Mouse (Mus musculus) adrenal gland, postnatal 4 days (tissue): Measurements from ENCODE around the gene Hcst. TPM values are rescaled to one million over a fixed set of nuclear protein-coding genes. Genes with fewer than 3 reads are reported as not detected.

Experiments used
- DNase-seq, 2 experiments: peaks; one replicate each; pipeline ENCODE4 v3.0.0; 2021 to 2022; ENCODE audit warnings: low spot score in 2 of 2, mixed read lengths in 2 of 2
- total RNA-seq, 2 experiments: library from RNA; stranded (reverse); gene quantifications; 2 replicates each; pipeline ENCODE4 v1.2.3; 2021

Gene Hcst
- total RNA-seq, 2 experiments from 2014 or later, result 1.6 to 2.2 TPM

DNA sequence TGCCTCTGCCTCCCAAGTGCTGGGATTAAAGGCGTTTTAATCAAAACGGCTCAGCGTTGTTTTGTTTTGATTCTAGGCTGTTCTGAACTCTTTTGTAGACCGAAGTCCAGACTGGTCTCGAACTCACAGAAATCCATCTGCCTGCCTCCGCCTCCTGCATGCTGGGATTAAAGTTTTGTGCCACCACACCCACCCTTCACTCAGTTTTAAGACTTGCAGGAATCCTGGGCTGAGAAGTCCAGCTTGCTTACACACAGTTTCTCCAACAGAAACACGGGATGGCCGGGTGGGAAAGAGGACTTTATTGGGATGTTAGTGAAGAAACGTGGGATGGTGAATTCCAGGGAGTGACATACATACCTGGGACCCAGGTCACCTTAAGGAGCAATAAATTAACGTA is 15.0 kb upstream of the Hcst start:
- no peak for DNase-seq

DNA sequence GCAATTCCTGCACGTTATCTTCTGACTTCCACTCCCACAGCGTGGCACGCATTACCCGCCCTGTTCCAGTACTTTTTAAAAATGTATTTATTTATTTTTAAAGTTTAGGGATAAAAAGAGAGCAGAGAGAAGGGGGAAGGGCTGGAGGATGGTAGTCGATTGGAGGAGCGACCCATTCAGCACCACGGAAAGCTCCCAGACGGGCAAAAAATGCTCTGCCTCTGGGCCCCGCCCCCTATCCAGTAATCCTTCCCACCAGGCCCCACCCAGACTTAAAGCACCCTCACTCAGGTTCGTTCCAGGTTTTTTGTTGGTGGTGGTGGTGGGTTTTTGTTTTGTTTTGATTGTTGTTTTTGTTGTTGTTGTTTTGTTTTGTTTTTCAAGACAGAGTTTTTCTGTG is 14.6 kb upstream of the Hcst start:
- DNase-seq, result peak in 1 of 2 experiments; percentile 56

DNA sequence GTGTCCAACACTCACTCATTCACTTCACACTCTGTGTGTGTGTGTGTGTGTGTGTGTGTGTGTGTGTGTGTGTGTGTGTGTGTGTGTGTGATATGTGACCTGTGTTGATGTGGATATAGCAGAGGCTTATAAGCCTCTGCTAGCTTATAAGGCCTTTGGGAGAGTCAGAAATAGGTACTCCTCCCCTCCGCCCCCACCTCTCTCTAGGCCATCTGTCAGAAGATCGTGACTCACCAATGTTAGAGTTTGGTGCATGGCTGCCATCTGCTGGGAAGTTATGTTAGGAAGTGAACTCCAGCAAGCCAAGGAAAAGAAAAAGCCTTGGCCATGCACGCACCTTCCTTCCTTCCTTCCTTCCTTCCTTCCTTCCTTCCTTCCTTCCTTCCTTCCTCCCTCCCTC is 12.1 kb upstream of the Hcst start:
- DNase-seq, result no peak

DNA sequence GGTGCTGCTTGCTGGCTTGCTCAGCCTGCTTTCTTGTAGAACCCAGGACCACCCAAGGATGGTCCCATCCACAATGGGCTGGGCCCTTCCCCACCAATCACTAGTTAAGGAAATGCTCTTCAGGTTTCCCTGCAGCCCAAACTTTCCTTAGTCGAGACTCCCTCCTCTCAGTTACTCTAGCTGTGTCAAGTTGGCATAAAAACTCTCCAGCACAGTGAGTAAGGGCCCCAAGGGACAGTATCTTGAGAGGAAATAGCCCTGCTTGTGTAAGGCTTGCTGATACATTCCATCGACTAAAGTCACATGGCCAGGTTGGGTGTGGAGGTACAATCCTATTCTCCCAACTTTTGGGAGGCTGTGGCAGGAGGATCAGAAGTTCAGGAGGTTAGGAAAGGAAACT is 10.5 kb upstream of the Hcst start:
- no peak for DNase-seq

DNA sequence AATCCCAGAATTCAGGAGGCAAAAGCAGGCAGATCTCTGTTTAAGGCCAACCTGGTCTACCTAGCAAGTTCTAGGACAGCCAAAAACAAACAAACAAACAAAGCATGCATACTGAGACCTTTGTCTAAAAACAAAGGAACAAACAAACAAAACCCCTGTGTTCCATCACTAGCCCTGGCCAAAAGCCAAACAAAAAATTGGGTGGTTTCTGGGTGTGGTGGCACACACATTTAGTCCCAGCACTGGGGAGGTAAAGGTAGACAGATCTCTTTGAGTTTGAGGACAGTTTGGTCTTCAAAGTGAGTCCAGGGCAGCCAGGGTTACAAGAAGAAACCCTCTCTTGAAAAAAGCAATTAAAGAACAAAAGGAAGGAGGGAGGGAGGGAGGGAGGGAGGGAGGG is 9.7 kb upstream of the Hcst start:
- DNase-seq, result no peak

DNA sequence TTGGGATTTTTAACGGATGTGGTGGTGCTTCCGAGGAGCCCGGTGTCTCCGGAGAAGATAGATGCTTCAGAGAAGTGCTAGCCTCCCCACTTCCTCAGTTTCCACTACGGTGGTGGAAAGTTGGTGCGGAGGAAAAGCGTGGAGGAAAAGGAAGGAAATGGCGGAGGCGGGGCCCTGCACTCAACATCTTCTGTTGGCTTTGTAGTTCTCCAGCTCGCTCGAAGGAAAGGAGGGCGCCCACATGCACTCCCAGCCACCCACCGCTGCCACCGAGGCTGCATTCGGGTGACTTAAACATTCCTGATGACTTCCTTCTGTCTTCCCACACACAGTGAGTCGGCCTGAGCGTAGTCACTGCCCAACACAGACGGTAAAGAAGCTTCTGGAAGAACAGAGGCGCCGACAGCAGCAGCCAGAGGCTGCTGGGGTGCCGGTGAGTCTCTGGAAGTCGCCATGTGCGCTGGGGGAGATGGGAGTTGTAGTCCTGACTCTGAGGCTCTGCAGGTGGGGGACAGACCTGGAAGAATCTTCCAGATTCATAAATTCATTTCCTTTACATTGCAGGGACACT is 3.5 kb upstream of the Hcst start:
- no peak for DNase-seq

DNA sequence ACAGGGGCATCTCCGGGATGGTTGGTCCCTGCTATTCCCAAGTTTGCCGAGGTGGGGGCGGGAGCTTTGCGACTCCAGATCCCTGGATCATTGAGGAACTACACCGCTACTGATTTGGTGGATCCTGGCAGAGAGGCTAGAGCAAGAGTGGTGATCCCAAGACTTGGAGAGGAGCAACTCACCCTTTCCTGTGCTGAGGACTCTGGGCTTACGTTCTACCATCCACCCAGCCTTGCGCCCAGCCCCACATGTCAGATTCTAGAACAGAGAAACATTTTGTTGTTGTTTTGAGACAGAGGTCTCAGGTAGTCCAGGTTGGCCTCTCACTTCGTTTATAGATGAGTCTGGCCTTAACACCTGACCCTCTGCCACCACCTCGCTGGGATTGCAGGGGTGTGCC is 2.9 kb upstream of the Hcst start:
- no peak for DNase-seq

DNA sequence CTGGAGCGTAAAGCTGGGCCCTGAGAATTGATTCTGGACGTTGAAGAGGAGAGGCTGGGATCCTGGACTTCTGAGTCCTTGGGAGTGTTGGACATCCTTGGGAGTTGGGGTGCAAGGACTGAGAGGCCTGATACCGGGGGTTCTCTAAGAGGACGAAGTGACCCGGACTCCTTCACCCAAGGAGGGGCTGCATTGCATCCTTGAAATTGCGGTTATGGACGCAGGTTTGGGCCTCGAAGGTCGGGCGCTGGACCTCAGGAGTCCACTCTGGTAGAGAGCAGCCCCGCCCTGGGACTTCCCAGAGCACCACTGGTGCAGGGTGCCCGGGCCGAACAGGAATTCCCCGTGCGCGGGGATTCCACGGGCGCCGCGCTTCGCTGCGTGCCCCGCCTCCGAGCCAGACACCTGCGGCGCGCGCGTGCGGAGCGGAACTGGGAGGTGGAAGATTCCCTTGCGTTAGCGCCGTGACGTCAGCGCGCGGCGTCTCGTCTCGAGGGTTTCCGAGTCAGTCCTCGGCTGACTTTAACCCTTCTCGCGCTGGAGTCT is 2.3 kb upstream of the Hcst start:
- DNase-seq, result peak; percentile 62 to 73

DNA sequence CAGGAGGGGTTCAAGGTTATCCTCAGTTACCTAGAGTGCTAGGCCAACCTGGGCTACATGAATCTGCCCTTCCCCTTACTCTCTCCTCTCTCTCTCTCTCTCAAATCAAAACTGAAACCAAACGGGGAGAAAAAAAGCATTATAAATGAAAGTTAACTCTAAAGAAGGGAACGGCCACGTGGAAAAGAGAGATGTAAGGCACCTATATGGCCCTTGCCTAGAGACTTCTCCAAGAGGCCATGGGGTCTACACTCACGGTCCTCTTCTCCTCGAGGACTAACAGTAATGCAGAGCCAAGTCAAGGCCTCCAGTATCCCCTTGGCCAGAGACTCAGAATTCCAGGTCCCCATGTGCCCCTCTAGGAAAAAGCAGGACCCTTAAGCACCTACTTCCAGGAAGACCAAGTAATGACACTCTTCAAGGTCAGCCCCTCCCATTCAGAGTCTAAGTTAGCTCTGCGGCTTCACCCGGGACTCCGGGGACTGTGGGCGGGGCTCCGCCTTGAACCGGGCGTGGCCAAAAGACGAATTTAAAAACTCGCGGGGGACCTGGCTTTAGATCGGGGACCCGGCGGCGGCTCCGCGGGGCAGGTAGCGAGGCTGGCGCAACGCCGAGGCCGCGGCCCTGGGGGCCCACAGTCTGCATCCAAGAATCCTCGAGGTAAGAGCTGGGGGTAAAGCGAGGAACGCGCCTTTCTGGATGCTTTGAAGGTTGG is 1.7 kb upstream of the Hcst start, which contains the start of gene Nfkbid:
Gene Nfkbid, plus strand, starts transcription at position 558 of the 715 bp plus-strand sequence.
- peak in 1 of 2 experiments; percentile 50 for DNase-seq

DNA sequence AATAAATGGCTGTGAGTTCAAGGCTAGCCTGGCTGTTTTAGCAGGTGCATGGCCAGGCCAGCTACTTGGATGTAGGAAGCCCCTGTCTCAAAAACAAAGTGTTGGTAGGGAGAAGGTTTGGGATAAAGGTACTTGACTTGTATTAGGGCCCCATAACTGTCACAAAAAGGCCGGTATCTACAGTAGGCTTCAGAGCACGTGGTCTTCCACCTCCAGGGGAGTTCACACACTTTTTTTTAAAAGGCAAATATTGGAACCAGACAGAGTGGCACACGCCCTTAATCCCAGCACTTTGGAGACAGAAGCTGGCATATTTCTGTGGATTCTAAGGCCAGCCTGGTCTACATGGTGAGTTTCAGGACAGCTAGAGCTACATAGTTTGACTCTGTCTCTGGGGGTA is 1.0 kb upstream of the Hcst start:
- DNase-seq, result no peak

DNA sequence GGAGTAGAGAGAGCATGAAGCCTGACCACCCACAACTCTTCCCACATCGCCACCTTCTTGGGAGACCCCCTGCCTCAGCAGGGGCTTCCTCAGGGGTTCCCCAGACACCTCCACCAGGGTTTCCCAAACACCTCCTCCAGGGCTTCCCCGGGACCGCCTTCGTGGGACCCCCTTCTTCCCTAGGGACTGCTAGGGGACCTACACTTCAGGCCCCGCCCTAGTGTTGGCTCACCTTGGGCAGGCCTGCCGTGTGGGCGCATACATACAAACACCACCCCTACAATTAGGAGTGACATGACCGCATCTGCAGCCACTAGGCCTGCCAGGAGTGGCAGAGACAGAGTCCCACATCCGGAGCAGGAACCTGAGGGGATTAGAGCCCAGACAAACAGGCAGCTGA is 1.8 kb downstream of the Hcst start:
- DNase-seq, result no peak

DNA sequence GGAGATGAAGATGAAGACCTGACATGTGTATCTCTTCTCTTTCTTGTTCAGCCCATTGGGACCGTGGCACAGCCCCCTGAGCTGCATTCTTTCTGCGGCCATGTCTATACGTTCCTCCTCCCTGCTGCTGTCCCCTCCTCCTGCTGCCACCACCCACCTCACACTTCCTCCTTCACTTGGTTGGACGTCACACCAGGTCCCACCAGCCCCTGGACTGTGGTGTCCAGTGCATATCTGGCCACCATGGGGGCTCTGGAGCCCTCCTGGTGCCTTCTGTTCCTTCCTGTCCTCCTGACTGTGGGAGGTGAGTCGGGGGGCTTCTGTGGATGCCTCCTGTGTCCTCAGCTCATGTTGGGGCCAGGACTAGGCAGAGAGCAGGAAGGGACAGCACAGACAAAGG is 6.1 kb downstream of the Hcst start, which contains the start of gene Tyrobp:
Gene Tyrobp, plus strand, starts transcription at position 165 of the 400 bp plus-strand sequence.
- no peak for DNase-seq

DNA sequence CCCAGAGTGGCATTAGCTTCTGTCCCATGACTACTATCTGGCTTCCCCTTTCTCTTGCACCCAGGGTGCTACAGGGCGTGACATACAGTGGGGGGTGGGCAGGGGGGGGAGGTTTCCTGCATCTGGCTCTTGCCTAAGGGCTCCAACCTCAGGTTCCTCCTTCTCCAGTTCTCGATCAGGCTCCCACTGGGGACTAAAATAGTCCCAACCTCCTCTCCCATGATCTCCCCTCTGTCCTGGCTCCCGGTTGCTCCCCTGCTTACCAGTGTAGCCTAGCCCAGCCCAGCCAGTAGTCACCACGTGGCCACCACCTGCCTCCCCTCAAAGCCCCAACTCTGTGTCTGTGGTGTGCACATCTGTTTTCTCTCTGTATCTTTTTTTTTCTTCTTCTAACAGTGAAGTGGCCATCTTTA is 6.9 kb downstream of the Hcst start:
- DNase-seq, result no peak

DNA sequence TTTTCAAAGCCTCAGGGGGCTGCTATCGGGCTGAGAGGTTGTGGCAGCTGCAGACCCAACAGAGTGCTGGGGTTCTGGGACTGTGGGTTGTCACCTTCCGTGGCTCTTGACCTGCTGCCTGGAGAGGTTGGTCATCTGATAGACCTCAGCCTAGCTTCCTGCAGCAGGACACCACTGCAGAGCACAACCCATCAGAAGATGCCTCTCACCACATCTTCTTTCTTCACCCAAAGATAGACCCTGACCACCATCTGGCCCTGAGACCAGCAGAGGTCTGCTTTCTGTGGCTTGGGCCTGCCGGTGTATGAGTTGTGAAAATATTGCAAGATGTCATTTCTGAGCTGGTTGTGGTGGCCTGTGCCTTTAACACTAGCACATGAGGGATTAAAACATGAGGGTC is 8.6 kb downstream of the Hcst start:
- no peak for DNase-seq

DNA sequence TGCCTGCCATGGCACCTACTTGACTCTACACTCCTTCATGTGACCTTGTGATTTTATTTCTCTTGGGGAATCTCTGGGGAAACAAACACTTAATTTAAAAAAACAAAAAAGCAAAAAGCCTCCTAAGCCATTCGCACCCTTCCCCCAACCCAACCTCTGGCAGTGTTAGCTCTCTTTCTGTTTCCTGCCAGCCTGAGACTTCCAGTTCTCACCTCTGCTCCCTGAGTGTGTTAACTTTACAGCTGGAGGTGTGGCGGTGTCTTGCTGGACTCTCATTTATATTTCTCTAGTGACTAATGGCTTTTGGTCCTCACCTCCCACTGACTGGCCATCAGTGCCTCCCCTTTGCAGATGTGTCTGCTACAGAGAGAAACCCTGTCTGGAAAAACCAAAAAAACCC is 9.9 kb downstream of the Hcst start:
- no peak for DNase-seq

DNA sequence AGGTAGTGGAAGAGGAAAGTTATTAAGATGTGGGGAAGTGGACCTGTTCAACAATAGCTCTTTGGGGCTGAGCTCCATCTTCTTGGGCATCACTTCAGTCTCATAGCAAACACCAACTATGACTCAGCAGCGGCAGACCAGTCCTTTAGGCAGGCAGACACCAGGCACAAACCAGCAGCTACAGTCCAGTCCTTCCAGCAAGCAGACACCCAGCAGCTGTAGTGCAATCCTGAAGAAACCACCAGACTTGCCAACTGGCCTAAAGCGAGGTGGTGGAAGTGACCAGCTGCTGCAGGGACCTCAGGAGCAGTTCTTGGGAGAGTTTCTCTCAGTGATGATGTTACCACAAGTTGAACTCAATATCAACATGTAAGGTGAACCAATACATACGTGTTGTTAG is 11.0 kb downstream of the Hcst start:
- DNase-seq, result no peak

DNA sequence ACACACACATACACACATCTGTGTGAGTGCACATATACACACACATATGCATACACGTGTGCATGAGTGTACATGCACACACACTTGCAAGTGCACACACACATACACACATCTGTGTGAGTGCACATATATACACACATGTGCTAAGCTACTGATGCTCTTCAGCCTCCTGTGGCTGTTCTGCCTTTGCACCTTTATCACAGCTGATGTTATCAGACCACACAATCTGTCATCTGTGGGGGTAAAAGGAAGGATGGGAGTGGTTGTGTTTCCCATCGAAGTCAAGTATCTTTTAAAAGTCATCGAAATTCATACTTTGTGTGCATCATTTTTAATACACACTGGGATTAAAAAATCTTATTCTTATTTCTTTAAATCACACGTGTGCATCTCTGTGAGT is 17.3 kb downstream of the Hcst start:
- no peak for DNase-seq

DNA sequence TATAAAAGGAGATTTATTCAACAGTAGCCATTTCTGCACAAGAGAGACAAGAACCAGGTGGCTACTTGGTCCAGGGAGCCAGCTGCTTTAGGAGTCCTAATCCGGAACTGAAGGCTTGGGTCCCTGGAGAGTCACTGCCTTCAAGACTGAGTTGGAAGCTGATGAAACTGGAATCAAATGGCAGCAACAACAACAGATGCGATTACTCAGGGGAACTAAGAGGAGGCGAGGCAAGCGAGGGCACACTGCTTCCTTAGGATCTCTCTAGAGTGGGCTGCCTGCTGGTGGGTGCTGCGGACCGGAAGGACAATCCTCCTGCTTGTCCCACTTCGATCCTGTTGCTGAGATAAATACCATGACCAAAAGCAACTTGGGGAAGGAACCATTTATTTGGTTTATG is 20.0 kb downstream of the Hcst start:
- DNase-seq, result no peak

DNA sequence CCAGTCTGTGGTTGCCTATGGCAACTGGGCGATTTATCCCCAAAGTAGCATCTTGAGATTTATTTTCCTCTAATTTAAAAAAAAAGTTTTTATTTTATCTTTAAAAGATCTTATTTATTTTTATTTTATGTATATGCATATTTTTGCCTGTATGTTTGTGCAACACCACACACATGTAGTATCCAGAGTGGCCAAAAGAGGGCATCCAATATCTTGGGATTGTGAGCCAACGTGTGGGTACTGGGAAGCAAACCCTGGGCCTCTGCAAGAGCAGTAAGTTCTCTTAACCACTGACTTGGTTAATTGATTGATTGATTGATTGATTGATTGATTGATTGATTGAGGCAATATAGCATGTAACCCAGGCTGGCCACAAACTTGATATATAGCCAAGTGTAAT is 24.8 kb downstream of the Hcst start:
- no peak for DNase-seq

DNA sequence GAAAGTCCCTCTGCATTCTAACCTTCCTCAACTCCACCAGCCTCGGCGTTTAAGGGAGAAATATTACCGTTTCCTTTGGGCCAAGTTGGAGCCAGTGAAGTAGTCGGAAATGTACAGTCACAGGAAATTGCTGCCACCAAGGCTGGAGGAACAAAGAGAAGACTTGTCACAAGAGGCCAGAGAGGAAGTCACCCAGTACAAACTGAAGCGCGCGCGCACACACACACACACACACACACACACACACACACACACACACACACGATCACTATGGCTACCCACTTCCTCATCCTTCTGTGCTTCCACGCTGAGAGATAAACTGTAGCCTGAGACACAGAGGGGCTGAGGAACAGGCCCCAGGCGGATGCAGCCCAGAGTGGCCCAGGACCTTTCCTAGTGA is 25.3 kb downstream of the Hcst start:
- peak in 1 of 2 experiments; percentile 42 for DNase-seq

DNA sequence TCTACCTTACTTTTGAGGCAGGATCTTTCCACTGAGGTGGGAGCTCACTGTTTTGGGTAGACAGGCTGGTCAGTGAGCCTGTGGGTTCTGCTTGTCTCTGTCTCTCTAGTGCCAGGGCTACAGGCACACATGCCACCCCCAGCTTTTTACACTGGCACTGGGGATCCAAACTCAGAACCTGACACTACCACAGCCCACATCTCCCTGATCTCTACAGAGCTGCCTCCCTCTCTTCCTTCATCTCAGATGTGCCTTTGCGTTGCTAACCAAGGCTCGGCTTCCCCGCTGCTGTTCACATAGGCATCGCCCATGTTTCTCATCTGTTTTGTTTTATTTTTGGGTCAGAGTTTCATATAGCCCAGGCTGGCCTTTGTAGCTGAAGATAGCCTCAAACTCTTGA is 26.0 kb downstream of the Hcst start:
- no peak for DNase-seq

DNA sequence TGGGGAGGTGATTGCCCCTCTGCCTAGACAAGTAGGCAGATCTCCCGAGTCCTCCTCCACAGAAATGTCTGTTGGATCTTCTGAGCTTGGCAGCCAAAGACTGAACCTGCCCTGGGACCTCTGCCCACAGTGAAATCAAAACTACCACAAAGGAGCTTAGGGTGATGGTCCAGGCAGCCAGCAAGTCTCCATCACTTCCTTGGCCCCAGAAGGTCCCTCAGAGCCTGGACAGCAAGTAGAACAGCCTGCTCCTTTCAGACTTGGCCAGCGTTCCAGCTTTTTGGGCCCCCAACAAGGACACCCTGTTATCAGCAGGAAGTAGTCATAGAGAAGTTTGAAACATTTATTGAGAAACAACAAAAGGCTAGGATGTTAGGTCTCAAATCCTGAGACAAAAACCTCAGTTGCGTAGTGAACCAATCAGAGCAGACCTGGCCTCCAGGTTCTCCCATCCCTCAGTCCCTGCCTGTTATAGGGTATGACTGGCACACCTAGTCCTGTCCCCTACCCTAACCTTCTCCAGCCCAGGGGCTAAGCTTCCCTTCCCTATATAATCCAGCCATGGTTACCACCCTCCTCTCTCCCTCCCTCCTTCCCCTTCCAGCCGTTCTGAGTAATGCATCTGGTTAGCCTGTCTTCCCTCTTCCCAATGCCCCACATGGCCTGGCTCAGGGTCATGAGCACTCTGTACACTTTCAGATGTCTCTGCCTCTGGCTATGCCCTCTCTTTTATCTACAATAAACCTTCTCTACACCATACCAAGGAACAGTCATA is 26.7 kb downstream of the Hcst start:
- no peak for DNase-seq
